Mouse (Mus musculus) hindbrain, embryonic 11.5 days (tissue): ENCODE data around the gene Dnmt3c. TPM values are rescaled to one million over a fixed set of nuclear protein-coding genes. Genes with fewer than 3 reads are reported as not detected.
"Not testable (repeated sequence)": the region's sequence is repeated elsewhere in the genome, so short reads cannot be mapped to it uniquely, and the experiment has no call there.

Source experiments
- ATAC-seq: fragments of 200-750 bp; cut with Nextera tagmentation; 2 replicates; pipeline ENCODE4 v1.8.0; 2017; ENCODE audit warnings: mild to moderate bottlenecking, moderate TSS enrichment, moderate library complexity; ENCODE audit not compliant: low FRiP score
- DNase-seq: peaks from one replicate; pipeline ENCODE4 v3.0.0-alpha.2; 2015; ENCODE audit warnings: low spot score
- H3K27ac ChIP-seq: fragments of 300-500 bp; sonication (generic); 2 replicates; pipeline ENCODE4 v1.5.1; 2014; ENCODE audit warnings: mild to moderate bottlenecking, low read depth, low read length
- H3K27me3 ChIP-seq: fragments of 300-500 bp; sonication (generic); 2 replicates; pipeline ENCODE4 v1.6.1; 2014; ENCODE audit warnings: mild to moderate bottlenecking, low read length, moderate library complexity, mixed read lengths; ENCODE audit not compliant: control insufficient read depth, insufficient read depth
- H3K36me3 ChIP-seq: fragments of 300-500 bp; sonication (generic); 2 replicates; pipeline ENCODE4 v1.6.1; 2014; ENCODE audit warnings: mild to moderate bottlenecking, low read length, moderate library complexity, mixed read lengths; ENCODE audit not compliant: control insufficient read depth, insufficient read depth
- H3K4me1 ChIP-seq: fragments of 300-500 bp; sonication (generic); replicated peaks from 2 replicates; pipeline ENCODE4 v1.6.1; 2014; ENCODE audit warnings: low read length, mixed read lengths; ENCODE audit not compliant: control insufficient read depth, insufficient read depth
- H3K4me2 ChIP-seq: fragments of 300-500 bp; sonication (generic); replicated peaks from 2 replicates; pipeline ENCODE4 v1.6.1; 2014; ENCODE audit warnings: mild to moderate bottlenecking, low read depth, low read length
- H3K4me3 ChIP-seq: fragments of 300-500 bp; sonication (generic); 2 replicates; pipeline ENCODE4 v1.5.1; 2014; ENCODE audit warnings: low read depth, low read length
- H3K9ac ChIP-seq: fragments of 300-500 bp; sonication (generic); 2 replicates; pipeline ENCODE4 v1.6.1; 2014; ENCODE audit warnings: low read depth, low read length
- H3K9me3 ChIP-seq: fragments of 300-500 bp; sonication (generic); 2 replicates; pipeline ENCODE4 v1.6.1; 2016; ENCODE audit warnings: low read length; ENCODE audit not compliant: control insufficient read depth
- WGBS: fragments of 180-500 bp; shearing (Covaris S2); extraction: QIAGEN DNeasy Blood & Tissue Kit; methylation state at CpG from one replicate; pipeline ENCODE4 v1.1.7; 2014; 5-methylcytosine and 5-hydroxymethylcytosine counted together
- polyA plus RNA-seq: library from polyadenylated mRNA; unstranded; fragments of >200 nt; fragmentation: Nextera tagmentation; extraction: Ambion mirVana; gene quantifications from 2 replicates; pipeline ENCODE4 v1.2.1, GENCODE M21; 2014

Dnmt3c gene
- polyA plus RNA-seq, 1 experiment from 2014 or later, result not detected

GRCm38 (mm10) chr2:153703389-153703788 is 6.9 kb downstream of the Dnmt3c start:
- no peak overlapping the region for H3K4me2 ChIP-seq
- no peaks in the 10 kb centered on the region for H3K4me1 ChIP-seq
- ATAC-seq (no peak), DNase-seq (no peak)
- H3K4me3 ChIP-seq, result no peak overlapping the region
- WGBS, result 44% methylated on average over 6 of the region's 6 CpGs
- H3K9ac ChIP-seq, result no peak overlapping the region
- no peak overlapping the region for H3K27ac ChIP-seq
- H3K9me3 ChIP-seq, result no peaks in the 10 kb centered on the region
- no peaks in the 10 kb centered on the region for H3K36me3 ChIP-seq
- H3K27me3 ChIP-seq, result no peaks in the 10 kb centered on the region

GRCm38 (mm10) chr2:153710701-153711330 is 14.4 kb downstream of the Dnmt3c start:
- ATAC-seq (no peak), DNase-seq (peak; percentile 64)
- H3K27me3 ChIP-seq, result no peaks in the 10 kb centered on the region
- no peaks in the 10 kb centered on the region for H3K4me1 ChIP-seq
- H3K4me3 ChIP-seq, result no peak overlapping the region
- 51% methylated on average over 8 of the region's 8 CpGs for WGBS
- no peaks in the 10 kb centered on the region for H3K9me3 ChIP-seq
- no peak overlapping the region for H3K9ac ChIP-seq
- H3K27ac ChIP-seq, result no peak overlapping the region
- no peak overlapping the region for H3K4me2 ChIP-seq
- H3K36me3 ChIP-seq, result no peaks in the 10 kb centered on the region

GRCm38 (mm10) chr2:153712646-153713091 is 16.2 kb downstream of the Dnmt3c start:
- no peak overlapping the region for H3K4me3 ChIP-seq
- H3K4me1 ChIP-seq, result no peaks in the 10 kb centered on the region
- no peak overlapping the region for H3K4me2 ChIP-seq
- DNase-seq (peak; percentile 21), ATAC-seq (peak; percentile 80)
- no peaks in the 10 kb centered on the region for H3K27me3 ChIP-seq
- H3K27ac ChIP-seq, result peak overlapping the region; percentile 73
- no peaks in the 10 kb centered on the region for H3K36me3 ChIP-seq
- H3K9me3 ChIP-seq, result no peaks in the 10 kb centered on the region
- no peak overlapping the region for H3K9ac ChIP-seq
- 23% methylated on average over 3 of the region's 3 CpGs for WGBS

GRCm38 (mm10) chr2:153713227-153713626 is 16.8 kb downstream of the Dnmt3c start:
- no peaks in the 10 kb centered on the region for H3K36me3 ChIP-seq
- H3K9ac ChIP-seq, result no peak overlapping the region
- H3K4me1 ChIP-seq, result no peaks in the 10 kb centered on the region
- no peak overlapping the region for H3K4me3 ChIP-seq
- no peaks in the 10 kb centered on the region for H3K27me3 ChIP-seq
- ATAC-seq, result peak; percentile 84
- H3K4me2 ChIP-seq, result no peak overlapping the region
- peak; percentile 42 for DNase-seq
- peak overlapping the region; percentile 73 for H3K27ac ChIP-seq
- H3K9me3 ChIP-seq, result no peaks in the 10 kb centered on the region
- 31% methylated on average over 4 of the region's 4 CpGs for WGBS

- not testable (repeated sequence) for DNase-seq
Measured at GRCm38 (mm10) chr2:153717861-153718260, 21.4 kb downstream of the Dnmt3c start.

GRCm38 (mm10) chr2:153723098-153723497 is 26.6 kb downstream of the Dnmt3c start:
- Histone ChIP-seq H3K4me3 (no peak overlapping the region), H3K9ac (no peak overlapping the region), H3K27me3 (no peaks in the 10 kb centered on the region), H3K4me1 (no peaks in the 10 kb centered on the region), H3K9me3 (no peaks in the 10 kb centered on the region), H3K36me3 (no peaks in the 10 kb centered on the region), H3K27ac (no peak overlapping the region), H3K4me2 (no peak overlapping the region)
- ATAC-seq, result no peak
- no peak for DNase-seq
- 86% methylated on average over 1 of the region's 1 CpGs for WGBS

More at GRCm38 (mm10) chr2:153717861-153718260, 21.4 kb downstream of the Dnmt3c start:
- H3K9ac ChIP-seq, H3K4me2 ChIP-seq, H3K4me1 ChIP-seq, H3K9me3 ChIP-seq, H3K4me3 ChIP-seq, H3K36me3 ChIP-seq, H3K27ac ChIP-seq, H3K27me3 ChIP-seq, ATAC-seq: not testable (repeated sequence)
- WGBS, result 75% methylated on average over 3 of the region's 3 CpGs

- no peaks in the 10 kb centered on the region for H3K27me3 ChIP-seq
- H3K4me1 ChIP-seq, result no peaks in the 10 kb centered on the region
- no peak overlapping the region for H3K27ac ChIP-seq
- no peaks in the 10 kb centered on the region for H3K9me3 ChIP-seq
- DNase-seq (no peak), ATAC-seq (no peak)
- H3K4me2 ChIP-seq, result no peak overlapping the region
- no peak overlapping the region for H3K9ac ChIP-seq
- no peak overlapping the region for H3K4me3 ChIP-seq
- H3K36me3 ChIP-seq, result no peaks in the 10 kb centered on the region
- WGBS, result 87% methylated on average over 2 of the region's 2 CpGs
Measured at GRCm38 (mm10) chr2:153724424-153724823, 28.0 kb downstream of the Dnmt3c start.

- H3K9me3 ChIP-seq, result no peaks in the 10 kb centered on the region
- H3K4me1 ChIP-seq, result no peaks in the 10 kb centered on the region
- no peak for DNase-seq
- H3K27me3 ChIP-seq, result no peaks in the 10 kb centered on the region
- no peak overlapping the region for H3K9ac ChIP-seq
- no peak overlapping the region for H3K4me2 ChIP-seq
- H3K27ac ChIP-seq, result no peak overlapping the region
- H3K36me3 ChIP-seq, result no peaks in the 10 kb centered on the region
- WGBS, result 88% methylated on average over 2 of the region's 2 CpGs
- ATAC-seq, result no peak
- H3K4me3 ChIP-seq, result no peak overlapping the region
Measured at GRCm38 (mm10) chr2:153724871-153725270, 28.4 kb downstream of the Dnmt3c start.

- Histone ChIP-seq H3K4me2 (no peak overlapping the region), H3K36me3 (no peaks in the 10 kb centered on the region), H3K9ac (no peak overlapping the region), H3K4me1 (no peaks in the 10 kb centered on the region), H3K9me3 (no peaks in the 10 kb centered on the region), H3K4me3 (no peak overlapping the region), H3K27ac (no peak overlapping the region), H3K27me3 (no peaks in the 10 kb centered on the region)
- no peak for DNase-seq
- ATAC-seq, result no peak
- WGBS, result 88% methylated on average over 4 of the region's 4 CpGs
Measured at GRCm38 (mm10) chr2:153725291-153725690, 28.8 kb downstream of the Dnmt3c start.
